In genomic region chr5:103778314-103779117, GRCm38 (mm10) we compare ENCODE assay signal across 8 mouse cellular contexts.
DNase-seq lines count a peak whose midpoint lies in the region; ATAC-seq and TF ChIP-seq lines count a peak whose summit lies in the region.

No protein-coding gene starts in this region.

- H3K27ac ChIP-seq in hindbrain, embryonic 15.5 days (replicated peaks) = peak overlapping the region; percentile 73
- H3K27ac ChIP-seq in limb, embryonic 11.5 days (replicated peaks; ENCODE audit: low read depth, low read length) = peak overlapping the region; percentile 11; the same call in 1 of the 2 replicates
- peak overlapping the region; percentile 67 for H3K27ac ChIP-seq in midbrain, embryonic 11.5 days (ENCODE audit: low read depth, low read length)

- H3K79me2 ChIP-seq in C2C12 (ENCODE audit: control insufficient read depth, insufficient read depth) = peaks cover 85% of the 10 kb centered on the region

- peaks cover 62% of the 10 kb centered on the region for H3K79me3 ChIP-seq in C2C12 (ENCODE audit: low read depth)

- no peak for DNase-seq in G1E (ENCODE audit: low spot score)
- peak; percentile 67 for DNase-seq in limb, embryonic 11.5 days (ENCODE audit: low spot score)
- peak; percentile 98 for DNase-seq in midbrain, embryonic 11.5 days (ENCODE audit: low spot score, missing footprints)
- no peak for DNase-seq in ovary, postnatal 36 days (ENCODE audit: low spot score)
- no peak for DNase-seq in thymus, postnatal 4 days

- H3K4me2 ChIP-seq in hindbrain, embryonic 15.5 days = peak overlapping the region; percentile 60
- H3K4me2 ChIP-seq in limb, embryonic 11.5 days (ENCODE audit: low read depth, severe bottlenecking) = peak overlapping the region; percentile 46
- peak overlapping the region; percentile 43 for H3K4me2 ChIP-seq in midbrain, embryonic 11.5 days

- H3K36me3 ChIP-seq in C2C12 (ENCODE audit: control insufficient read depth, insufficient read depth) (peaks cover 5% of the 10 kb centered on the region), G1E (replicated peaks) (peaks cover 60% of the 10 kb centered on the region)
- H3K36me3 ChIP-seq in hindbrain, embryonic 15.5 days = no peaks in the 10 kb centered on the region
- H3K36me3 ChIP-seq in limb, embryonic 11.5 days (ENCODE audit: control insufficient read depth, insufficient read depth, low read length) = no peaks in the 10 kb centered on the region
- no peaks in the 10 kb centered on the region for H3K36me3 ChIP-seq in midbrain, embryonic 11.5 days (ENCODE audit: control insufficient read depth, insufficient read depth, low read length)

- TF ChIP-seq CTCF in C2C12 (IDR thresholded peaks at IDR 0.05; ENCODE audit: control insufficient read depth, insufficient read depth, insufficient read length) = no peak
- TF ChIP-seq CTCF in G1E (IDR thresholded peaks at IDR 0.05; ENCODE audit: low read depth, low read length) = no peak

- H3K27me3 ChIP-seq in C2C12 (ENCODE audit: control insufficient read depth, insufficient read depth, insufficient read length) (no peaks in the 10 kb centered on the region), G1E (ENCODE audit: insufficient read depth, low read length) (no peaks in the 10 kb centered on the region)
- no peaks in the 10 kb centered on the region for H3K27me3 ChIP-seq in hindbrain, embryonic 15.5 days
- H3K27me3 ChIP-seq in limb, embryonic 11.5 days (ENCODE audit: control insufficient read depth, insufficient read depth, low read length) = no peaks in the 10 kb centered on the region
- H3K27me3 ChIP-seq in midbrain, embryonic 11.5 days (ENCODE audit: control insufficient read depth, insufficient read depth, low read length) = no peaks in the 10 kb centered on the region

- 2% methylated on average over 17 of the region's 17 CpGs for WGBS in hindbrain, embryonic 15.5 days
- WGBS in limb, embryonic 11.5 days = 2% methylated on average over 17 of the region's 17 CpGs
- WGBS in midbrain, embryonic 11.5 days = under 1% methylated on average over 17 of the region's 17 CpGs

- H3K9me3 ChIP-seq in G1E (replicated peaks) = no peaks in the 10 kb centered on the region
- no peaks in the 10 kb centered on the region for H3K9me3 ChIP-seq in hindbrain, embryonic 15.5 days
- H3K9me3 ChIP-seq in limb, embryonic 11.5 days (ENCODE audit: control insufficient read depth, low read length) = no peaks in the 10 kb centered on the region
- H3K9me3 ChIP-seq in midbrain, embryonic 11.5 days (ENCODE audit: control insufficient read depth, low read length) = no peaks in the 10 kb centered on the region

- no peak overlapping the region for H3ac ChIP-seq in C2C12 (ENCODE audit: control insufficient read depth, insufficient read length, low read depth)

- H3K9ac ChIP-seq in hindbrain, embryonic 15.5 days = no peak overlapping the region; the same call in 1 of the 2 replicates
- peak overlapping the region; percentile 48 for H3K9ac ChIP-seq in limb, embryonic 11.5 days (ENCODE audit: low read length)
- peak overlapping the region; percentile 24; the same call in 1 of the 2 replicates for H3K9ac ChIP-seq in midbrain, embryonic 11.5 days (ENCODE audit: low read length)

- H3K4me3 ChIP-seq in C2C12 (ENCODE audit: insufficient read depth, poor library complexity, severe bottlenecking) (no peak overlapping the region), G1E (ENCODE audit: low read depth, low read length) (no peak overlapping the region; the same call in 1 of the 2 replicates)
- H3K4me3 ChIP-seq in hindbrain, embryonic 15.5 days = peak overlapping the region; percentile 30
- H3K4me3 ChIP-seq in limb, embryonic 11.5 days (ENCODE audit: low read depth, low read length) = 0 out of 2 replicates have a peak overlapping the region, but pooled peaks have one; percentile 1
- H3K4me3 ChIP-seq in midbrain, embryonic 11.5 days (ENCODE audit: low read depth, low read length) = peak overlapping the region; percentile 11; the same call in 1 of the 2 replicates

- ATAC-seq in G1E (ENCODE audit: extremely low read depth, insufficient number of reproducible peaks, low FRiP score, poor library complexity, severe bottlenecking) = peak; percentile 35; the same call in 1 of the 2 replicates
- ATAC-seq in erythroblast, adult 5-6 weeks (replicated peaks; ENCODE audit: low FRiP score, poor library complexity, severe bottlenecking) = 0 out of 2 replicates have a peak, but pooled peaks have one; percentile 7
- peak; percentile 84 for ATAC-seq in hindbrain, embryonic 15.5 days (ENCODE audit: low FRiP score, low read depth)
- peak; percentile 59; the same call in 1 of the 2 replicates for ATAC-seq in limb, embryonic 11.5 days (ENCODE audit: insufficient number of reproducible peaks, low FRiP score, low TSS enrichment, low read depth)
- ATAC-seq in midbrain, embryonic 11.5 days (ENCODE audit: low FRiP score) = peak; percentile 88

- H3K4me1 ChIP-seq in G1E (ENCODE audit: insufficient read depth, low read depth, low read length) = peaks cover 80% of the 10 kb centered on the region
- peaks cover 41% of the 10 kb centered on the region for H3K4me1 ChIP-seq in hindbrain, embryonic 15.5 days (replicated peaks)
- H3K4me1 ChIP-seq in limb, embryonic 11.5 days (ENCODE audit: control insufficient read depth, insufficient read depth, low read length) = peaks cover 31% of the 10 kb centered on the region
- peaks cover 30% of the 10 kb centered on the region for H3K4me1 ChIP-seq in midbrain, embryonic 11.5 days (ENCODE audit: control insufficient read depth, insufficient read depth, low read length)

TF ChIP-seq in C2C12, 6 proteins besides CTCF, POLR2A, EP300 and RAD21:
- TF ChIP-seq MAX (IDR thresholded peaks at IDR 0.05) = no peak
- TF ChIP-seq CEBPB (IDR thresholded peaks at IDR 0.05; ENCODE audit: low read depth) = peak; percentile 54
- TF ChIP-seq MYOG (IDR thresholded peaks at IDR 0.05; ENCODE audit: control insufficient read depth, extremely low read depth, insufficient read length) = no peak
- peak; percentile 91 for TF ChIP-seq MYOD1 (IDR thresholded peaks at IDR 0.05; ENCODE audit: control insufficient read depth, insufficient read length, low read depth)
- TF ChIP-seq FOSL1 (IDR thresholded peaks at IDR 0.05; ENCODE audit: insufficient read depth, low read length, poor library complexity, severe bottlenecking) = no peak
- peak; percentile 89 for TF ChIP-seq USF1 (IDR thresholded peaks at IDR 0.05; ENCODE audit: low read depth)
TF ChIP-seq in C2C12: peak in this region for 3.

Comparison
In these comparisons a context has a peak if more than half of its experiments do, and no peak if none do; other contexts are left out.
1. H3K4me3 ChIP-seq: peak in hindbrain, embryonic 15.5 days (single experiment), limb, embryonic 11.5 days (single experiment) and midbrain, embryonic 11.5 days (single experiment); none in C2C12 (single experiment) and G1E (single experiment).
2. ATAC-seq: peak in every context shown above with its lines; median percentile 88 in midbrain, embryonic 11.5 days; 84 in hindbrain, embryonic 15.5 days; 59 in limb, embryonic 11.5 days; 35 in G1E; 7 in erythroblast, adult 5-6 weeks.
3. DNase-seq: peak in limb, embryonic 11.5 days (single experiment) and midbrain, embryonic 11.5 days (single experiment); none in G1E (single experiment), ovary, postnatal 36 days (single experiment) and thymus, postnatal 4 days (single experiment).
4. H3K27ac ChIP-seq: peak in every context shown above with its lines; median percentile 73 in hindbrain, embryonic 15.5 days; 67 in midbrain, embryonic 11.5 days; 11 in limb, embryonic 11.5 days.
5. Peak in every context shown above with its lines, with median percentiles within 50 percentile points of each other: H3K4me2 ChIP-seq.